In the genomic region with DNA sequence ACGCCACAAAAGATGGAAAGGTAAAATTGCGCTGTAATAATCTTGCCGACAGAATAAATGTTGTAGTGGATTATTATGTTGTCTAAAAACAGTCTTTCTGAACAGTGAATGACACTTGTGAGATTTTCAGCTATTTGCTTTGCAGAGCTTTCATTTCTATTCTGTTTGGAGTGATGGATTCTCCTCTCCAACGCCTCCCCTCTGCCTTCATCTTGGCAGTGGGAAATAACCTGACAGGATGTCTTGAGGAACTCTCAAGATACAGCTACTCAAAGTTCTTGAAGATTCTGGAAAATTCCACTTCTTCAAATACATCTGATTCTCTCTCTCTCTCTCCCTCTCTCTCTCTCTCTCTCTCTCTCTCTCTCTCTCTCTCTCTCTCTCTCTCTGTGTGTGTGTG, we compare ENCODE assay signal across 24 mouse cellular contexts.
DNase-seq lines count a peak whose midpoint lies in the region; ATAC-seq and TF ChIP-seq lines count a peak whose summit lies in the region.
"Had no signal": no experiment of that assay in that cellular context is flagged by ENCODE, and none has a peak within 500 bp of the region (broad histone marks: within the 10 kb centered on the region; RNA-seq: fewer than 3 reads in every experiment).

No protein-coding gene starts in this region.

- no peaks in the 10 kb centered on the region for H3K36me3 ChIP-seq in hindbrain, embryonic 16.5 days (ENCODE audit: control insufficient read depth, insufficient read depth, low read length)
- H3K36me3 ChIP-seq in hindbrain, embryonic 14.5 days (replicated peaks; ENCODE audit: control insufficient read depth, insufficient read depth) = no peaks in the 10 kb centered on the region
- no peaks in the 10 kb centered on the region for H3K36me3 ChIP-seq in midbrain, embryonic 16.5 days (ENCODE audit: control insufficient read depth, insufficient read depth, low read length)
- H3K36me3 ChIP-seq in midbrain, postnatal 0 days (ENCODE audit: insufficient read depth, low read length) = no peaks in the 10 kb centered on the region
- H3K36me3 ChIP-seq in forebrain, embryonic 14.5 days (ENCODE audit: control insufficient read depth, insufficient read depth, low read length) = no peaks in the 10 kb centered on the region
- H3K36me3 ChIP-seq: embryonic facial prominence, embryonic 12.5 days; limb, embryonic 13.5 days; lung, embryonic 15.5 days had no signal

- H3K27me3 ChIP-seq in hindbrain, embryonic 16.5 days (replicated peaks; ENCODE audit: control insufficient read depth, insufficient read depth, low read length) = no peaks in the 10 kb centered on the region
- H3K27me3 ChIP-seq in hindbrain, embryonic 14.5 days (ENCODE audit: control insufficient read depth, insufficient read depth, low read length) = no peaks in the 10 kb centered on the region
- H3K27me3 ChIP-seq in midbrain, embryonic 16.5 days (ENCODE audit: control insufficient read depth, insufficient read depth, low read depth, low read length) = no peaks in the 10 kb centered on the region
- no peaks in the 10 kb centered on the region for H3K27me3 ChIP-seq in midbrain, postnatal 0 days (ENCODE audit: insufficient read depth, low read length)
- no peaks in the 10 kb centered on the region for H3K27me3 ChIP-seq in forebrain, embryonic 14.5 days (replicated peaks; ENCODE audit: control insufficient read depth, insufficient read depth, low read length)
- H3K27me3 ChIP-seq: embryonic facial prominence, embryonic 12.5 days; limb, embryonic 13.5 days; lung, embryonic 15.5 days had no signal

- 76% methylated on average over 4 of the region's 4 CpGs for WGBS in hindbrain, embryonic 16.5 days
- 75% methylated on average over 4 of the region's 4 CpGs for WGBS in hindbrain, embryonic 14.5 days
- WGBS in midbrain, embryonic 16.5 days = 69% methylated on average over 4 of the region's 4 CpGs
- 68% methylated on average over 4 of the region's 4 CpGs for WGBS in midbrain, postnatal 0 days
- 77% methylated on average over 4 of the region's 4 CpGs for WGBS in forebrain, embryonic 14.5 days

- no peak overlapping the region for H3K27ac ChIP-seq in hindbrain, embryonic 16.5 days (ENCODE audit: low read depth, low read length)
- no peak overlapping the region for H3K27ac ChIP-seq in hindbrain, embryonic 14.5 days
- peak overlapping the region; percentile 30; the same call in 1 of the 2 replicates for H3K27ac ChIP-seq in midbrain, embryonic 16.5 days (ENCODE audit: low read length)
- H3K27ac ChIP-seq in midbrain, postnatal 0 days (ENCODE audit: low read depth, low read length) = no peak overlapping the region
- H3K27ac ChIP-seq in forebrain, embryonic 14.5 days (ENCODE audit: low read depth, low read length) = peak overlapping the region; percentile 61; the same call in 1 of the 2 replicates
- H3K27ac ChIP-seq: embryonic facial prominence, embryonic 12.5 days; limb, embryonic 13.5 days; lung, embryonic 15.5 days had no signal

- 0 out of 2 replicates have a peak, but pooled peaks have one; percentile 34 for ATAC-seq in hindbrain, embryonic 16.5 days
- no peak for ATAC-seq in hindbrain, embryonic 14.5 days (ENCODE audit: low FRiP score)
- ATAC-seq in midbrain, embryonic 16.5 days = no peak
- no peak for ATAC-seq in midbrain, postnatal 0 days (ENCODE audit: low FRiP score)
- no peak for ATAC-seq in forebrain, embryonic 14.5 days
- ATAC-seq in erythroblast, adult 5-6 weeks (replicated peaks; ENCODE audit: low FRiP score, poor library complexity, severe bottlenecking) = no peak
- ATAC-seq: CD4-positive, CD25-positive, alpha-beta regulatory T cell, adult 4 months; intestine, postnatal 0 days had no signal

- 0 out of 2 replicates have a peak, but pooled peaks cover 3% of the 10 kb centered on the region for H3K4me1 ChIP-seq in hindbrain, embryonic 16.5 days (ENCODE audit: control insufficient read depth, insufficient read depth, low read depth, low read length)
- H3K4me1 ChIP-seq in hindbrain, embryonic 14.5 days (replicated peaks; ENCODE audit: control insufficient read depth, insufficient read depth, low read length) = peaks cover 6% of the 10 kb centered on the region; the same call in 1 of the 2 replicates
- H3K4me1 ChIP-seq in midbrain, embryonic 16.5 days (ENCODE audit: control insufficient read depth, insufficient read depth, low read length) = peaks cover 11% of the 10 kb centered on the region
- H3K4me1 ChIP-seq in midbrain, postnatal 0 days (ENCODE audit: insufficient read depth, low read length) = 0 out of 2 replicates have a peak, but pooled peaks cover 4% of the 10 kb centered on the region
- peaks cover 12% of the 10 kb centered on the region for H3K4me1 ChIP-seq in forebrain, embryonic 14.5 days (ENCODE audit: control insufficient read depth, insufficient read depth, low read length)
- H3K4me1 ChIP-seq: embryonic facial prominence, embryonic 12.5 days; limb, embryonic 13.5 days; lung, embryonic 15.5 days had no signal

- TF ChIP-seq CTCF in midbrain, postnatal 0 days (IDR thresholded peaks at IDR 0.05) = no peak

- H3K4me3 ChIP-seq in hindbrain, embryonic 16.5 days (ENCODE audit: low read length) = no peak overlapping the region
- H3K4me3 ChIP-seq in hindbrain, embryonic 14.5 days (replicated peaks; ENCODE audit: low read length) = no peak overlapping the region
- no peak overlapping the region for H3K4me3 ChIP-seq in midbrain, embryonic 16.5 days (ENCODE audit: low read depth, low read length)
- H3K4me3 ChIP-seq in midbrain, postnatal 0 days (ENCODE audit: low read depth, low read length) = no peak overlapping the region
- H3K4me3 ChIP-seq in forebrain, embryonic 14.5 days (ENCODE audit: low read depth, low read length) = no peak overlapping the region
- H3K4me3 ChIP-seq: embryonic facial prominence, embryonic 12.5 days; limb, embryonic 13.5 days; lung, embryonic 15.5 days had no signal

- H3K9me3 ChIP-seq in hindbrain, embryonic 16.5 days (ENCODE audit: control insufficient read depth, low read length) = no peaks in the 10 kb centered on the region; the same call in 1 of the 2 replicates
- H3K9me3 ChIP-seq in hindbrain, embryonic 14.5 days (ENCODE audit: control insufficient read depth, low read length) = 0 out of 2 replicates have a peak, but pooled peaks cover 3% of the 10 kb centered on the region
- peaks cover 2% of the 10 kb centered on the region; the same call in 1 of the 2 replicates for H3K9me3 ChIP-seq in midbrain, embryonic 16.5 days (replicated peaks; ENCODE audit: control insufficient read depth, low read length, poor library complexity, severe bottlenecking)
- no peaks in the 10 kb centered on the region for H3K9me3 ChIP-seq in midbrain, postnatal 0 days (ENCODE audit: low read length)
- H3K9me3 ChIP-seq in forebrain, embryonic 14.5 days (replicated peaks; ENCODE audit: control insufficient read depth, low read length) = no peaks in the 10 kb centered on the region
- H3K9me3 ChIP-seq: lung, embryonic 15.5 days had no signal

- H3K9ac ChIP-seq in hindbrain, embryonic 16.5 days (ENCODE audit: low read depth, low read length) = no peak overlapping the region
- H3K9ac ChIP-seq in hindbrain, embryonic 14.5 days = no peak overlapping the region
- no peak overlapping the region for H3K9ac ChIP-seq in midbrain, embryonic 16.5 days (ENCODE audit: low read depth, low read length)
- H3K9ac ChIP-seq in midbrain, postnatal 0 days (replicated peaks; ENCODE audit: low read length, poor library complexity, severe bottlenecking) = no peak overlapping the region
- H3K9ac ChIP-seq in forebrain, embryonic 14.5 days (ENCODE audit: low read length) = no peak overlapping the region
- H3K9ac ChIP-seq: embryonic facial prominence, embryonic 12.5 days; limb, embryonic 13.5 days; lung, embryonic 15.5 days had no signal

- no peak for DNase-seq in hindbrain, embryonic 14.5 days (ENCODE audit: low spot score)
- no peak for DNase-seq in midbrain, postnatal 0 days (ENCODE audit: low spot score)
- DNase-seq in forebrain, embryonic 14.5 days (ENCODE audit: low spot score) = no peak
- DNase-seq in ovary, postnatal 14 days (ENCODE audit: low spot score) = no peak
- DNase-seq: adrenal gland, postnatal 14 days; cerebellum, adult 11-12 months; cerebellum, adult 9-11 months; gastrocnemius, postnatal 25 days; heart, adult 18-20 months; heart, postnatal 4 days; kidney, postnatal 14 days; spleen, adult 18-20 months; thymus, adult 2 months; thymus, postnatal 36 days had no signal

- H3K4me2 ChIP-seq in hindbrain, embryonic 16.5 days (ENCODE audit: low read length) = no peak overlapping the region
- no peak overlapping the region for H3K4me2 ChIP-seq in hindbrain, embryonic 14.5 days (replicated peaks)
- H3K4me2 ChIP-seq in midbrain, embryonic 16.5 days (ENCODE audit: low read length) = no peak overlapping the region
- no peak overlapping the region for H3K4me2 ChIP-seq in midbrain, postnatal 0 days (ENCODE audit: low read depth, low read length, poor library complexity, severe bottlenecking)
- no peak overlapping the region for H3K4me2 ChIP-seq in forebrain, embryonic 14.5 days (ENCODE audit: low read length)
- H3K4me2 ChIP-seq: embryonic facial prominence, embryonic 12.5 days; heart, embryonic 11.5 days; limb, embryonic 13.5 days; liver, embryonic 11.5 days; lung, embryonic 15.5 days had no signal

Comparison
In these comparisons a context has a peak if more than half of its experiments do, and no peak if none do; other contexts are left out.
1. H3K27ac ChIP-seq: peak in midbrain, embryonic 16.5 days (single experiment) and forebrain, embryonic 14.5 days (single experiment); none in hindbrain, embryonic 16.5 days (single experiment), hindbrain, embryonic 14.5 days (single experiment) and midbrain, postnatal 0 days (single experiment).